Mouse (Mus musculus) brain, adult 2 months (tissue): ENCODE measurements at regions not wholly inside any gene's neighbourhood (a gene's known extent, or its start where the extent isn't known, plus 50 kb on each side); places are given as distances from the start of the nearest gene placed in this dataset.
"Not testable (repeated sequence)": the region's sequence is repeated elsewhere in the genome, so short reads cannot be mapped to it uniquely, and the experiment has no call there.

ENCODE experiments used
- DNase-seq: peaks from one replicate; pipeline ENCODE4 v3.0.0; 2011; ENCODE audit warnings: low read depth, low spot score

GRCm38 (mm10) chr10:91464691-91465090, 283.6 kb upstream of the Tmpo start:
- DNase-seq = no peak

- peak; percentile 24 for DNase-seq
These were observed 267.0 kb upstream of the Tmpo start for GRCm38 (mm10) chr10:91447974-91448703.

- no peak for DNase-seq
These were observed 262.2 kb upstream of the Tmpo start for GRCm38 (mm10) chr10:91443321-91443720.

GRCm38 (mm10) chr10:91440051-91440450, 258.9 kb upstream of the Tmpo start:
- no peak for DNase-seq

GRCm38 (mm10) chr10:91437917-91438316, 256.8 kb upstream of the Tmpo start:
- no peak for DNase-seq

GRCm38 (mm10) chr10:91436091-91436569, 255.0 kb upstream of the Tmpo start:
- DNase-seq = no peak

- DNase-seq = peak; percentile 58
These were observed 249.2 kb upstream of the Tmpo start for GRCm38 (mm10) chr10:91430281-91430680.

- no peak for DNase-seq
These were observed 245.5 kb upstream of the Tmpo start for GRCm38 (mm10) chr10:91426584-91426983.

GRCm38 (mm10) chr10:91425625-91426385, 244.7 kb upstream of the Tmpo start:
- DNase-seq = not testable (repeated sequence)

- DNase-seq = no peak
These were observed 243.7 kb upstream of the Tmpo start for GRCm38 (mm10) chr10:91424786-91425185.

GRCm38 (mm10) chr10:91387255-91387654, 206.1 kb upstream of the Tmpo start:
- peak; percentile 46 for DNase-seq

- DNase-seq = peak; percentile 57
These were observed 203.3 kb upstream of the Tmpo start for GRCm38 (mm10) chr10:91384372-91384771.

- no peak for DNase-seq
These were observed 195.6 kb upstream of the Tmpo start for GRCm38 (mm10) chr10:91376683-91377082.

- no peak for DNase-seq
These were observed 186.4 kb upstream of the Tmpo start for GRCm38 (mm10) chr10:91367488-91367887.

- DNase-seq = no peak
These were observed 181.5 kb upstream of the Tmpo start for GRCm38 (mm10) chr10:91362587-91362986.

GRCm38 (mm10) chr10:91361621-91362020, 180.5 kb upstream of the Tmpo start:
- no peak for DNase-seq

- peak; percentile 10 for DNase-seq
These were observed 164.3 kb upstream of the Tmpo start for GRCm38 (mm10) chr10:91345465-91345864.

GRCm38 (mm10) chr10:91342083-91342482, 161.0 kb upstream of the Tmpo start:
- peak; percentile 16 for DNase-seq

- DNase-seq = no peak
These were observed 158.2 kb upstream of the Tmpo start for GRCm38 (mm10) chr10:91339361-91339760.

- no peak for DNase-seq
These were observed 145.7 kb upstream of the Tmpo start for GRCm38 (mm10) chr10:91326661-91327312.

- no peak for DNase-seq
These were observed 145.1 kb upstream of the Tmpo start for GRCm38 (mm10) chr10:91326144-91326655.

GRCm38 (mm10) chr10:91321226-91321625, 140.1 kb upstream of the Tmpo start:
- no peak for DNase-seq
